Mouse (Mus musculus) forebrain, embryonic 14.5 days (tissue): ENCODE measurements around the gene Serp2. TPM values are rescaled to one million over a fixed set of nuclear protein-coding genes. Genes with fewer than 3 reads are reported as not detected.

Experiments used
- ATAC-seq: fragments of 200-750 bp; cut with Nextera tagmentation; 2 replicates; pipeline ENCODE4 v1.8.0; 2017; ENCODE audit warnings: mild to moderate bottlenecking, moderate library complexity
- DNase-seq: peaks from one replicate; pipeline ENCODE4 v3.0.0-alpha.2; 2015; ENCODE audit warnings: low spot score
- H3K27ac ChIP-seq: fragments of 300-500 bp; sonication (generic); 2 replicates; pipeline ENCODE4 v1.5.1; 2014; ENCODE audit warnings: low read depth, mild to moderate bottlenecking, control low read depth, low read length, moderate library complexity
- H3K27me3 ChIP-seq: fragments of 300-500 bp; sonication (generic); replicated peaks from 2 replicates; pipeline ENCODE4 v1.6.1; 2014; ENCODE audit warnings: low read length, control low read depth, mixed read lengths; ENCODE audit not compliant: control insufficient read depth, insufficient read depth
- H3K36me3 ChIP-seq: fragments of 300-500 bp; sonication (generic); 2 replicates; pipeline ENCODE4 v1.6.1; 2014; ENCODE audit warnings: low read length, control low read depth; ENCODE audit not compliant: control insufficient read depth, insufficient read depth
- H3K4me1 ChIP-seq: fragments of 300-500 bp; sonication (generic); 2 replicates; pipeline ENCODE4 v1.6.1; 2014; ENCODE audit warnings: antibody characterized with exemption, low read length, control low read depth; ENCODE audit not compliant: control insufficient read depth, insufficient read depth
- H3K4me2 ChIP-seq: fragments of 300-500 bp; sonication (generic); 2 replicates; pipeline ENCODE4 v1.6.1; 2014; ENCODE audit warnings: mild to moderate bottlenecking, control low read depth, low read length
- H3K4me3 ChIP-seq: fragments of 300-500 bp; sonication (generic); 2 replicates; pipeline ENCODE4 v1.5.1; 2014; ENCODE audit warnings: low read depth, low read length, control low read depth
- H3K9ac ChIP-seq: fragments of 300-500 bp; sonication (generic); 2 replicates; pipeline ENCODE4 v1.6.1; 2014; ENCODE audit warnings: mild to moderate bottlenecking, low read length, control low read depth, moderate library complexity
- H3K9me3 ChIP-seq: fragments of 300-500 bp; sonication (generic); replicated peaks from 2 replicates; pipeline ENCODE4 v1.6.1; 2016; ENCODE audit warnings: low read length, control low read depth, mixed read lengths; ENCODE audit not compliant: control insufficient read depth
- WGBS: fragments of 180-500 bp; shearing (Covaris S2); extraction: QIAGEN DNeasy Blood & Tissue Kit; methylation state at CpG from one replicate; pipeline ENCODE4 v1.1.7; 2014; 5-methylcytosine and 5-hydroxymethylcytosine counted together
- polyA plus RNA-seq: library from polyadenylated mRNA; unstranded; fragments of >200 nt; fragmentation: Nextera tagmentation; extraction: Ambion mirVana; gene quantifications from 2 replicates; pipeline ENCODE4 v1.2.1, GENCODE M21; 2014

The Serp2 gene
- 141 and 147 TPM in 2 replicates for polyA plus RNA-seq

DNA sequence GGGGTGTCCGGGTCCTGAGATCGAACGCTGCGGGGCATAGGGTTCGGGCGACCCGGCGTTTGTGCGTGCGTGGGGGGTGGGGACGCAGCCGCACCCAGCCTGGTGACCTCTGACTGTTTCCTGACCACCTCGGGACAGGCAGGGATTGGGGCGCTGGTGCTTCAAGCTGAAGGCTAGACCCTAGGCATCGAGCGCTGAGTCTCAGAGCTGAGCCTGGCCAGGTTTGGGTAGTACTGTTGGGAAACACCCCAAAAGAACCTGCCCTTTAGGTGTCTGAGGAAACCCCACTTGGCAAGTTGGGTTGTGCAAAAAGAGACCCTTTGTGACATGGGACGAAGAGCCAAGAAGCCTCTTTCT lies at the start of gene Serp2:
TSS of gene Serp2 (minus strand) at position 38 of the 357 bp plus-strand sequence.
- no peak; the same call in 1 of the 2 replicates for ATAC-seq
- no peaks in the 10 kb centered on the region for H3K27me3 ChIP-seq
- no peaks in the 10 kb centered on the region for H3K36me3 ChIP-seq
- peak within 1 kb of the TSS; percentile 83 for H3K27ac ChIP-seq
- peak within 1 kb of the TSS; percentile 88 for H3K9ac ChIP-seq
- WGBS: 7% methylated on average over 17 of the region's 17 CpGs
- peak within 1 kb of the TSS; percentile 71 for H3K4me3 ChIP-seq
- DNase-seq: no peak
- peak within 1 kb of the TSS; percentile 59 for H3K4me2 ChIP-seq
- no peaks in the 10 kb centered on the region for H3K9me3 ChIP-seq
- no peaks in the 10 kb centered on the region for H3K4me1 ChIP-seq

DNA sequence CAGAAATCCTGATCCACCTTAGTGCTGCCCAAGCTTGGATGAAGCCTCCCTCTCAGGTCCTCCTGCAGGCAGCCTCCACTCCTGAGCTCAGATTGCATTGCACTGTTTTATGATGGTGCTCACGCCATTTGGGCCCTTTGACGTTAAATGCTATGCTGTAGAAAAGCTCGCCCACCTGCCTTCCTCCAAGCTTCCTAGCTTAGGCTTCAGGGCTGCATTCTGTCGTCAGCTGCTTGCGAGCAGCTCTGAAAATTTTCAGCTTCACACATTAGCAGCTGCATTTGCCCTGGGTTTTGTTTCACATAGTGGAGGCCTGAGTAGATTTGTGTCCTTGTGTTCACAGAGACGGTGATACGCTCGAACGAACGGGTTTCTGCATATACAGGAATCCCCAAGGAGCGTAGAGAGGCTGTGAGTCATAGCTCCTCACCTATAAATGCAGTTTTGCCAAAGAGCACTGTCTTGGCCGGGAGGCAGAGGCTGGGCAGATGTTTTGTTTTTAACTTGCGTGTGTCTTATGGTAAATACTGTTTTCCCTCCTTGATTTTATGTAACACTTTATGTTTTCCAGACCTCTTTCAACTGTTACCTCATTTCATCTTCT lies 49.3 kb upstream of the Serp2 start:
- ATAC-seq: no peak
- Histone ChIP-seq H3K9ac (no peak overlapping the region), H3K4me2 (no peak overlapping the region), H3K4me1 (peaks cover 8% of the 10 kb centered on the region; the same call in 1 of the 2 replicates), H3K27me3 (no peaks in the 10 kb centered on the region), H3K36me3 (no peaks in the 10 kb centered on the region), H3K9me3 (no peaks in the 10 kb centered on the region), H3K4me3 (no peak overlapping the region), H3K27ac (no peak overlapping the region)
- no peak for DNase-seq
- 70% methylated on average over 13 of the region's 13 CpGs for WGBS

DNA sequence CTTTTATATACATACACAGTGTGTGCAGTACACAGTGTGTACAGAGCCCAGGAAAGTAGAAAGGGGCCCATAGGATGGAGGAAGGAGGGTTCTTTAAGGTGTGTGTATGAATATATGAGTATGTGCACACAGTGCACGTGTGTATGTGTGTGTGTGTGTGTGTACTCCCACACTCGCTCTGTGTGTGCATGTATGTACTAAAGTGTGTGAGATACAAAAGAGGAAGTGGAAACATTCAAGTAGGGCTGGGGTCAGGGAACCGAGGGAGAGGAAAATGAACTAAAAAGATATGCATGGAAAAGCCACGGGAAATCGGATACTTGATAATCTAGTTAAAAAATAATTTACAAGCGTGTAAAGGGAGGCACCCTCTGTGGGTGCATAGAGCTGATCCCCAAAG lies 47.3 kb upstream of the Serp2 start:
- H3K9ac ChIP-seq: no peak overlapping the region
- whole genome bisulfite sequencing: 90% methylated on average over 6 of the region's 6 CpGs
- H3K27me3 ChIP-seq: no peaks in the 10 kb centered on the region
- H3K4me2 ChIP-seq: no peak overlapping the region
- ATAC-seq (no peak), DNase-seq (no peak)
- no peaks in the 10 kb centered on the region for H3K9me3 ChIP-seq
- H3K4me1 ChIP-seq: peaks cover 10% of the 10 kb centered on the region
- no peaks in the 10 kb centered on the region for H3K36me3 ChIP-seq
- H3K4me3 ChIP-seq: no peak overlapping the region
- H3K27ac ChIP-seq: no peak overlapping the region

DNA sequence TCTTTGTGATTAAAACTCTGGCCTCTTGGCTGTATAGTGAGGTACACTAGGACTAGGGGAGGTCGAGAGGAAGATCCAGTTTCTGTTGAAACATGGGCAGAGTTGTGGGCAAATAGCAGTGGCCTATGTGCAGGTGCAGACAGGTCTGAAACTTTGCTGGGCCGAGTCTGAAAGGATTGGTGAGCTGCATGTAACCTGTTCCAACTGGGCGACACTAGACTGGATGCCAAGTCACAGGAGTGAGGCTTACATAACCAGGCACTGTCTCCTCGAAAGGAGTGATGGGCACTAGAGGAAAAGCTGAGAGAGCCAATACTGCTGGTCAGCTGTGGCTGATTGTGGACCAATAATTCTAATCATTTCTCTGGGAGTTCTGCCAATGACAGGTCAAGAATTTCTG lies 45.0 kb upstream of the Serp2 start:
- Histone ChIP-seq H3K27me3 (no peaks in the 10 kb centered on the region), H3K9ac (no peak overlapping the region), H3K4me1 (peaks cover 19% of the 10 kb centered on the region), H3K27ac (no peak overlapping the region), H3K4me3 (no peak overlapping the region), H3K9me3 (no peaks in the 10 kb centered on the region), H3K36me3 (no peaks in the 10 kb centered on the region), H3K4me2 (no peak overlapping the region)
- DNase-seq (no peak), ATAC-seq (no peak)
- WGBS: 79% methylated on average over 4 of the region's 4 CpGs

DNA sequence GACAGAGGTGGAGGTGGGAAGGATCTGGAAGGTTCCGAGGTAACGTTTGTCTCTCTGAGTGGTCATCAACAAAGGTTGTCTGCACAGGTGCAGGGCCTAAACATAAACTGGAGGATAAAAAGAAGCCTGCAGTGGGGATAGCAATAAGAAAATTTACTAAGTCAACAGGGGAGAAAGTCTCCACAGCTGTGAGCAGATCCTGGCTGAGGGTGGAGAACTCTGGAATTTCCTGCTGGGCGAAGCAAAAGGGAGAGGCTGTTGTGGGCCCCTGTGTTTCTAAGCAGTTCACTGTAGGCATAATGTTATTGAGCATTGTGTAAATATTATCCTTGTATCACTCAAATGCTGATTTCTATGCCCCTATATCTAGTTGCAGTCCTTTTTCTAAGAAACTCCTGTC lies 43.7 kb upstream of the Serp2 start:
- Histone ChIP-seq H3K4me3 (no peak overlapping the region), H3K4me1 (peaks cover 19% of the 10 kb centered on the region), H3K36me3 (no peaks in the 10 kb centered on the region), H3K27ac (no peak overlapping the region), H3K9me3 (no peaks in the 10 kb centered on the region), H3K9ac (no peak overlapping the region), H3K27me3 (no peaks in the 10 kb centered on the region), H3K4me2 (no peak overlapping the region)
- WGBS: 98% methylated on average over 3 of the region's 3 CpGs
- ATAC-seq (no peak), DNase-seq (no peak)

DNA sequence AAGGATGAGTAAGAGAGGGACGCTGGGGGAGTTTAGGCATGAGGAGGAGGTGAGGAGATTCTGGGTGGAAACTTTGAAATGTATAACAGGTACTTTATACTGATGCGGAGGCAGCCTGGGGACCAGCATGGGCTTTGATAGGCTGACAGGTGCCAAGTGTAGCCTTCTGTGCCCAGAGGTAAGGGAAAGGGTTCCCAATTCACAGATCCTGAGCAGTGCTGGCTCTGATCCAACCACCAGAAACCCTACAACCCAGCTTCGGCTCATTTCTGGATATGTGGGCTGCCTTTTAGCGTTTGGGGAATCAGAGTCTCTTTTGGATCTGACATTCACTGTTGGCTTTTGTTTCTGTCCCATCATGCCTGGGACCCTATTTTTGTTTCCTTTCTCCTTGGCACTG lies 43.0 kb upstream of the Serp2 start:
- no peaks in the 10 kb centered on the region for H3K36me3 ChIP-seq
- ATAC-seq (no peak), DNase-seq (peak; percentile 37)
- no peaks in the 10 kb centered on the region for H3K9me3 ChIP-seq
- no peak overlapping the region for H3K4me3 ChIP-seq
- no peak overlapping the region for H3K27ac ChIP-seq
- WGBS: 30% methylated on average over 4 of the region's 4 CpGs
- no peak overlapping the region for H3K9ac ChIP-seq
- no peak overlapping the region for H3K4me2 ChIP-seq
- H3K4me1 ChIP-seq: peaks cover 17% of the 10 kb centered on the region
- no peaks in the 10 kb centered on the region for H3K27me3 ChIP-seq

DNA sequence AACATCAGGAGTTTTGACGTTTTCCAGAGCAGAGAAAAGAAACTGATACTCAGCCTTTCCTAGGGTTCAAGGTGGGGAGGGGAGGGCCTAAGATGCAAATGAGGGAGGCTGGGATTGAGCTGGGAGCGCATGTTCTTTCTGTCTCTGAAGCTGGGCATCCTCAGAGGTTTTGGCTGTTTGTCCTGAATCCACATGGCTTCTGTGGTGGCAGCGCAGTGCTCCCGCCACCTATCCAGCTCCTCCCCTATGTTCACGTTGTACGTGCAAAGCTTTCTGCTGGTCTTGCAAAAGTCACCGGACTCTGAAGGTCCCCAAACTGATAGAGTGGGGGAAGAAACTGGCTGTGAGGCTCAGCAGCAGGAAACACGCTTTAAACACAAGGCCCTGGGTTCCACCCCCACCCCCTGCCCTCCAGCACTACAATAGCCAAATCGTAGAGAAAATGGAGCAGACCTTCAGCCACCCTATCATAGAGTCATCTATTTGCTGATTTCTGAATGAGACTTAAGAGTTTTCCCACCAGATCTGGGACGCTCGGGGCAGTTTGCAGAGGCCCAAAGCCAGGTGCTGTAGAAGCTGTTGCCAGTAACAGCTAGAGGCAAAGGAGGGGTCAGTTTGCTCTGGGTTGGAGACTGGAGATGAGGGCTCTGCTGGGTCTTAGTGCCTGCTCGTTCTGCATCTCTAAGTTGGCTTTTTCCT lies 42.0 kb upstream of the Serp2 start:
- no peaks in the 10 kb centered on the region for H3K9me3 ChIP-seq
- no peaks in the 10 kb centered on the region for H3K36me3 ChIP-seq
- ATAC-seq (peak; percentile 80), DNase-seq (peak; percentile 72)
- H3K27ac ChIP-seq: peak overlapping the region; percentile 36; the same call in 1 of the 2 replicates
- WGBS: 5% methylated on average over 12 of the region's 12 CpGs
- H3K9ac ChIP-seq: peak overlapping the region; percentile 33
- H3K4me3 ChIP-seq: peak overlapping the region; percentile 19
- H3K4me2 ChIP-seq: peak overlapping the region; percentile 47
- H3K27me3 ChIP-seq: no peaks in the 10 kb centered on the region
- H3K4me1 ChIP-seq: peaks cover 17% of the 10 kb centered on the region

DNA sequence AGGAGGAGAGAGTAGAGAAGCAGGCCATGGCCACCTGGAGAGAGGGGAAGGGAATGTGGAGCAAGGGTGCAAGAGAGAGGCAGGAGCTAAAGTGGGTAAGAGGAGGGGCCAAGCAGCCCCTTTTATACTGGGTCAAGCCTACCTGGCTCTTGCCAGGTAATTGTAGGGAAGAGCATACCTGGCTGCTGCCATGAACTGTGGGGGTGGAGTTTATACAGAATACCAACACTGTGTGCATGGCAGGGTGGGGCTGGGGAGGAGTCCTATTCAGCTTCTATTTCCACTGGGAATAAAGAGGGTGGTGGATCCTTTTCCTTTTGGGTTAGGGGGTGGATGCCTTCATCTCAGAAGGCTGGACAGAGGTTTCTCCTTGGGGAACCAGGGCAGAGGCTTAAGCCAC lies 41.1 kb upstream of the Serp2 start:
- H3K9ac ChIP-seq: no peak overlapping the region
- H3K36me3 ChIP-seq: no peaks in the 10 kb centered on the region
- no peaks in the 10 kb centered on the region for H3K27me3 ChIP-seq
- H3K4me1 ChIP-seq: peaks cover 17% of the 10 kb centered on the region
- DNase-seq: no peak
- no peak overlapping the region for H3K4me3 ChIP-seq
- H3K27ac ChIP-seq: no peak overlapping the region
- no peak for ATAC-seq
- H3K4me2 ChIP-seq: no peak overlapping the region
- H3K9me3 ChIP-seq: no peaks in the 10 kb centered on the region

DNA sequence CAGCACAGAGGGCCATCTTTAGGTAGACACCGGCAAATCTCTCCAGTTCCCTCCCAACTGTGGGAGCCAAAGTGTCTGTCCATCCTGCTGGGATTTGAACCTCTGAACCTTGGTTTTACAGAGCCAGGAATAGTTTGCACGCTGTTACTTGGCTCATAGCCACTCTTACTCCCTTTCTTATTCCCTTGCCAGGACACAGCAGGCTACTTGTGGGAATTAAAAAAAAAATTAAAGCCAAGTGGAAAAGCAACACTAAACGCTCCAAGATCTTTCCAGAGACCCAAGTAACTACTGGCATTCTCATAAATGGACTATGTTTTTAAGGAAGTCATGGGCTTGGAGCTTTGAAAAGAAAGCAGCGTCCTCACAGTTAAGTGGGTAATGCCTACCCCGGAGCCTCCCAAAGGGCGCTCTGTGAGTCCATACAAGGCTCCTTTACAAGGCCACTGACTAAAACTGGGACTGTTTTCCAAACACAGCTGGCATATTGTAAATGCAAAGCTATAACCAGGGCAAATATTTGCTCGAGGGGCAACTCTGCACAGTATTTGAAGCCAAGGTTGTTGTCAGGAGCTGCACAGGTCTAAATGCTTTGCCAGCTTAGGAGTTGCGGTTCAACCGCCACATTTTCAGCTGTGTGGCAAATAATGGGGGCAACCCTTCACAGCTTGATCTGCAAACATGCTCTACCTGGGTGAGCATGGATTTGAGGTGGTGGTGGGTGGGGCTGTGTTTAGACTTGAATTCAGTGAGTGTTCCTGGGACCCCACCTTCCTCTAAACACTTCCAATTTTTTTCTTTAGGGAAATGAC lies 38.6 kb upstream of the Serp2 start:
- Histone ChIP-seq H3K9ac (no peak overlapping the region), H3K27me3 (no peaks in the 10 kb centered on the region), H3K9me3 (no peaks in the 10 kb centered on the region), H3K4me2 (no peak overlapping the region), H3K36me3 (no peaks in the 10 kb centered on the region), H3K4me3 (no peak overlapping the region), H3K4me1 (peaks cover 17% of the 10 kb centered on the region), H3K27ac (no peak overlapping the region)
- 60% methylated on average over 9 of the region's 9 CpGs for WGBS
- peak; percentile 39 for DNase-seq
- ATAC-seq: no peak
